Mouse (Mus musculus): ENCODE results near the gene Dxo.
"Not testable (repeated sequence)": the region's sequence is repeated elsewhere in the genome, so short reads cannot be mapped to it uniquely, and the experiment has no call there.

Gene Dxo

DNA sequence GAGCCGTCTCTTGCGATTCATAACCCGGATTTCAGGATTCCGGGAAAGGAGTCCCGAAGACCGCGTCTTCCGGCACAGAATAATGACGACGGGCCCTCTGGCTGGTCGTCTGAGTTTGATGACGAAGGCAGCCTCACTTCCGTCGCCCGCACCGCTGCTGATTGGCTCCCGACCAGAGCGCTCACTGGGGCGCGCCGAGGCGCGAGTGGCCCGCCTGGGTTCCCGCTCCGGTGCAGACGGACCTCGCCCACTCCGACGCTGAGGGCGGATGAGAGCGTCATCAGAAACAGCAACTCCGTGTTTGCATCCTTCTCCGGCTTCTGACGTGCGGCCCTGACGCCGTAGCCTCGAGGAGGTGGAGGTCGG lies at the start of gene Dxo, which contains the start of gene Stk19:
Gene Dxo (plus strand): TSS at position 164 of the 366 bp plus-strand sequence.
Gene Stk19 (minus strand): TSS at position 90 of the 366 bp plus-strand sequence.
- peak; percentile 99 for DNase-seq (ENCODE audit: low read depth, low spot score)

DNA sequence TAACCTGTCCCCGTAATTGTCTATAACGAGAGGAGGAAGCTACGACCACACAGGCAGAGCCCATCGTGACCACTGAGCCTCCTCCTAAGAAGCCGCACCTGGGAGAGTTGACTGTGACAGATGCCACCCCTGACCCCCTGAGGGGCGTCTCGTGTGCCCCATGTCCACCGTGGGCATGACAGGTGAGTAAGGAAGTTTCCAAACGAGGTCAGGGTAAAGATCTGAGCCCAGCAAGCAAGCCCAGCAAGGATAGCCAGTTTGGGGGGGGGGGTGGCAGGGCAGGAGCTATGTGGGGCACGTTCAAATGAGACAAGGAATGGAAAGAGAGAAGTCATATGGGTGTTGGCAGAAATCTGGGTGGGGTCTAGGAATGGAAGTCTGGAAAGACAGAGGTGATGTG lies 41.8 kb upstream of the Dxo start:
- DNase-seq (ENCODE audit: low read depth, low spot score), result no peak

GRCm38 (mm10) chr17:34795633-34796032 lies 41.2 kb upstream of the Dxo start:
- peak; percentile 7 for DNase-seq (ENCODE audit: low read depth, low spot score)

GRCm38 (mm10) chr17:34796311-34797140 lies 40.3 kb upstream of the Dxo start:
- no peak for DNase-seq (ENCODE audit: low read depth, low spot score)

- not testable (repeated sequence) for DNase-seq (ENCODE audit: low read depth, low spot score)
These were observed 39.4 kb upstream of the Dxo start for GRCm38 (mm10) chr17:34797211-34797995.

GRCm38 (mm10) chr17:34798071-34798470 lies 38.7 kb upstream of the Dxo start:
- not testable (repeated sequence) for DNase-seq (ENCODE audit: low read depth, low spot score)

DNA sequence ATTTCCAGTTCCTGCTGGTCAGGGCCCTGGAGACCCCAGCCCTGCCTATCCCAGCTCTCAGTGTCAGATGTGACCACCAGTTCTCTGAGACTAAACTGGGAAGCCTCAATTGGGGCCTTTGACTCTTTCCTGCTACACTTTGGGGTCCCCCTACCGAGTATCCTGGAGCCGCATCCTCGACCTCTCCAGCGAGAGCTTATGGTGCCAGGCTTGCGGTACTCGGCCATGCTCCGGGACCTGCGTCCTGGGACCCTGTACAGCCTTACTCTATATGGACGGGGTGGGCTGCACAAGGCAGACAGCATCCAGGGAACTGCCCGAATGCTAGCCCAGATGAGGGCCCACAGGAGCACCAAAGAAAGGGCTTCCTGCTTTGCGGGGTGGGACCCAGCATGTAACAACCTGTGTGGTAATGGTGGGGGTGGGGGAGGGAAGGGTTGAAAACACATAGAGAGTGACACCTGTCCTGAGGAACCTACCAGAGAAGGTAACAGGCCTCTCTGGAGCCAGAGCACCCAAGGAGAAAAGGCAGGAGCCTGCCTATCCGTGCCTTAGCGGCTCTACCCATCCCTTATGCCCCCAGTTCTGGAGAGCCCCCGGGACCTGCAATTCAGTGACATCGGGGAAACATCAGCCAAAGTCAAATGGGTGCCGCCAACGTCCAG lies 37.8 kb upstream of the Dxo start:
- DNase-seq (ENCODE audit: low read depth, low spot score), result no peak

DNA sequence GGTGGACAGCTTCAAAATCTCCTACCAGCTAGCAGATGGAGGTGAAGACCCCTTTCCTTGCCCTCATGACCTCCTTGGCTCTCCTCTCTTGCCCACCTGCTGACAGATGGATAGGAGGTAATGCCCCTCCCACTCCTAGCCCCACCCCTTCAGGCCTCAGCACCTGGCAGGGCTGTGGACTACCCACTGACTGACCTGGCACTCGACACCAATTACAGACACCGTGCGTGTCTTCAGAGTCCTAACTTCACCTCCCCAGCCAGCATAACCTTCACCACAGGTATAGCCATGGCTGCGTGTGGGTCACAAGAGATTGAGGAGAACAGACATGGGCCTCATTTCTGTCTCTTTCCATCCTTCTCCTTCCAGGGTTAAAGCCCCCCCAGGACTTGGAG lies 37.3 kb upstream of the Dxo start:
- DNase-seq (ENCODE audit: low read depth, low spot score), result no peak

GRCm38 (mm10) chr17:34800781-34801305 lies 36.0 kb upstream of the Dxo start:
- DNase-seq (ENCODE audit: low read depth, low spot score), result not testable (repeated sequence)

DNA sequence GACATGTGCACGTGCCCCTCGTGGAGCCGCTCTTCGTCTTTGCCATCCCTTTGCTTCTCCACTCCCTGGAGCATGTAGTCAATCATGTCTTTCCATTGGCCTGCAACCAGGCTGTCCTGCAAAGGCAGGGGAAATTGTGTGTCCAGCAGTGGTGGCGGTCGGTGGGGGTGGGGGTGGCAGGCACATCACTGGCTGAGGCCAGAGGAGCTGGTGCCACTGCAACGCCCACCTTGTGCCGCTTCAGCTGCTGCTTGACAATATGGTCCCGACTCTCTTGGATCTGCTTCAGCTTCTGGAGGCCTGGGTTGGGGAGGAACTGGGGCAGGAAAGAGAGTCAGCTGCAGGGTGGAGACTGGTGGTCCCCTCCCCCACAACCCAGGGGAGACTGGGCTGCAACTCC lies 34.1 kb upstream of the Dxo start:
- not testable (repeated sequence) for DNase-seq (ENCODE audit: low read depth, low spot score)

- not testable (repeated sequence) for DNase-seq (ENCODE audit: low read depth, low spot score)
These were observed 33.5 kb upstream of the Dxo start for GRCm38 (mm10) chr17:34803367-34803766.

DNA sequence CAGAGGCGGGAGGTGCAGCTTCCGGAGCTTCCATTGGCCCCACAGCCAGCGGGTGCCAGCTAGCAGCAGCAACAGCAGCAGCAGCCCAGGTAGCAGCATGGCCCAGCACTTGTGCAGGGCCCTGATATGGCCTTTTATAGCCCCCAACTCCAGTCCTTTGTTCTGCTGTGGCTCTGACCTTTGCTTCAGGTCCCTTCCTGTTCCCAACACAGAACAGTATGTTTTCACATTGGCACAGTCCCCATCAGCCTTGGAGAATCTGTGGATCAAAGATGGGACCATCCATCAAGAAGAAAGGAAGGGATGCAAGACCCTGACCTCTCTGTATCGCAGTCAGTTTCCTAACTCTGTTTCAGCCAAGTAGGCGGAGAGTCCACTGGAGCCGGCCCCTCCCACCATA lies 32.5 kb upstream of the Dxo start, which contains the start of gene Cyp21a1:
Gene Cyp21a1 (minus strand): TSS at position 261 of the 400 bp plus-strand sequence.
- DNase-seq (ENCODE audit: low read depth, low spot score), result not testable (repeated sequence)

- no peak for DNase-seq (ENCODE audit: low read depth, low spot score)
These were observed 31.8 kb upstream of the Dxo start for GRCm38 (mm10) chr17:34804871-34805562.

GRCm38 (mm10) chr17:34807176-34807575 lies 29.6 kb upstream of the Dxo start:
- DNase-seq (ENCODE audit: low read depth, low spot score), result no peak

DNA sequence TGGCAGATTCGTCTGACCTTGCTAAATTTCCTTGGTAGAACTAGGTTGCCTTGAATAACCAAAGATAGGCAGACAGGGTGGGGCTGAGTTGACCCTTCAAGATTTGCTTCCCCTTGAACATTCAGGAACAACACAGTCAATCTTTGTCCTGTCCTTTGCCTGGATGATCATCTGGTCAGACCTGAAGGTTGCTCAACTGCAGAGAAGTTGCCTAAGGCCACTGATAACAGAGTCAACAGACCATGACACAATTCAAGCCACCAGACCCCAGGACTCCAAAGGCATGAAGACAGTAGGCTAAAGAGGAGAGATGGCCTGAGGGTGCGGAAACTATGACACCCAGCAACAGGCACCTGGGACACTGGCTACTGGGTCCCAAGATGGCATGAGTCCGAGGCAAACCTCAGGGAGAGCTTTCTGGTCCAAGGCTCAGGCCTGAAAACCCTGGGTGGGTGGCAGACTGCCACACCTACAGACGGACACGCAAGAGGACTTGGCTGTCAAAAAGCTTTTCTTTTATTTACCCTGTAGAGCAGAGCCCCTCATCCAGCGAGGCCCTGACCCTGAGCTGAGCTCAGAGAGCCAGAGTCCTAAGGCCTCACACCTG lies 28.1 kb upstream of the Dxo start:
- no peak for DNase-seq (ENCODE audit: low read depth, low spot score)

- not testable (repeated sequence) for DNase-seq (ENCODE audit: low read depth, low spot score)
These were observed 26.4 kb upstream of the Dxo start for GRCm38 (mm10) chr17:34810411-34810810.

- DNase-seq (ENCODE audit: low read depth, low spot score), result not testable (repeated sequence)
These were observed 26.0 kb upstream of the Dxo start for GRCm38 (mm10) chr17:34810811-34811210.

DNA sequence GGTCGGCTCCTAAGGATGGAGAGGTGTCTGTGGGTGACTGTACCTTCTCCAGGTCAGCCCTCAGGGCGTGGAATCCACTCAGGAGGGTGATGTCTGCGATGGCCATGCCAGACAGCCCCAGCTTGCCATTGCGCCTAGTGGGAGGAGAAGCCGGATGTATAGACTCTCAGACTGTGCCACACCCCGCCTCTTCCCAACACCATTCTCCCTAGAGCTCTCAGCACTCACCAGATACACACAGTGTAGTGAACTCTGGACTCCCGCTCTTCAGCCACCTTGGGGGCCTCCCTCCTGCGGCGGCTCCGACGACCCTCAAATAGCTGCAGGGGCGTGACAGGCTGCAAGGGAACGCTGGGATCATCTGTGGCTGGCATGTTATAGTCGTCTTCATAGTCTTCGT lies 25.5 kb upstream of the Dxo start:
- no peak for DNase-seq (ENCODE audit: low read depth, low spot score)

DNA sequence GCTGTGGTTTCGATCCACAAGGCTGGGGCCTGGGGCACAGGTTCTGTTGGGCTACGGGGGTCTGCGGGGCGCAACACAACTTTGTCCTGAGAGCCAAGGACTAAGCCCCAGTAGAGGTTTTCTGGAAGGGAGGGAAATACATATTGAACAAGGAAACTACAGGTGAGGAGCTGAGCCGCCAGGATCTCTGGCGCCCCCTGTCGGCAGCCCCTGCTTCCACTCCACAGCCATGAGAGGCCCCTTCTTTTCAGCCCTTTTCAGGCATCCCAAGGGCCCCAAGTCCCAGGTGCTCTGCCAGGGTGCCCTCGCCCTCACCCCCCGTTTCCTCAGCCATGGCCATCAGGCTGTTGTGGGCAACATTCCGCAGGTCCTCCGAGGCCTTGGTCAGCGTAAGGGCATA lies 23.1 kb upstream of the Dxo start:
- DNase-seq (ENCODE audit: low read depth, low spot score), result peak; percentile 30

GRCm38 (mm10) chr17:34814818-34815370 lies 21.9 kb upstream of the Dxo start:
- no peak for DNase-seq (ENCODE audit: low read depth, low spot score)

Measured in brain, adult 2 months (tissue).